Mouse (Mus musculus) cortical plate, adult 2 months (tissue): ENCODE data around the gene Hist1h3h. TPM values are rescaled to one million over a fixed set of nuclear protein-coding genes. Genes with fewer than 3 reads are reported as not detected.
A peak's percentile ranks its signal among the peaks of the same experiment; 100 is the strongest.
"Not testable (repeated sequence)": the region's sequence is repeated elsewhere in the genome, so short reads cannot be mapped to it uniquely, and the experiment has no call there.

Experiments used
- H3K27ac ChIP-seq: fragments of 200-500 bp; 2 replicates; pipeline ENCODE4 v1.5.1; 2012; ENCODE audit warnings: low read length, control low read depth, inconsistent platforms; ENCODE audit not compliant: insufficient read depth
- H3K4me1 ChIP-seq: fragments of 200-500 bp; 2 replicates; pipeline ENCODE4 v1.6.1; 2011; ENCODE audit warnings: low read length; ENCODE audit not compliant: control insufficient read depth, insufficient read depth
- H3K4me3 ChIP-seq: fragments of 200-500 bp; 2 replicates; pipeline ENCODE4 v1.5.1; 2011; ENCODE audit warnings: mild to moderate bottlenecking, low read length, control low read depth; ENCODE audit not compliant: insufficient read depth
- CTCF ChIP-seq: fragments of 200-500 bp; IDR thresholded peaks from 2 replicates; pipeline ENCODE4 v1.5.1; 2011; ENCODE audit warnings: mild to moderate bottlenecking, control low read depth, low read length; ENCODE audit not compliant: insufficient read depth; ENCODE audit errors: extremely low read depth
- POLR2A ChIP-seq: fragments of 200-500 bp; IDR thresholded peaks from 2 replicates; pipeline ENCODE4 v1.6.1; 2011; ENCODE audit warnings: mild to moderate bottlenecking, low read length, control low read depth; ENCODE audit not compliant: insufficient read depth; ENCODE audit errors: extremely low read depth
- polyA plus RNA-seq: library from polyadenylated mRNA; depleted of rRNA; stranded (reverse); fragments of >200 nt; gene quantifications from 2 replicates; pipeline ENCODE4 v1.2.3, GENCODE M21; 2012

Hist1h3h gene
- polyA plus RNA-seq, 1 experiment = 3.1 TPM

GRCm38 (mm10) chr13:21729544-21729943 is 12.1 kb downstream of the Hist1h3h start:
- Histone ChIP-seq H3K4me3 (no peak overlapping the region), H3K27ac (no peak overlapping the region), H3K4me1 (no peaks in the 10 kb centered on the region; the same call in 1 of the 2 replicates)
- TF ChIP-seq POLR2A (no peak), CTCF (no peak)

GRCm38 (mm10) chr13:21733466-21733865 is 16.0 kb downstream of the Hist1h3h start:
- no peak overlapping the region for H3K4me3 ChIP-seq
- no peaks in the 10 kb centered on the region; the same call in 1 of the 2 replicates for H3K4me1 ChIP-seq
- no peak overlapping the region for H3K27ac ChIP-seq
- TF ChIP-seq POLR2A = no peak
- no peak for TF ChIP-seq CTCF

GRCm38 (mm10) chr13:21734010-21734905 is 16.8 kb downstream of the Hist1h3h start:
- peak; percentile 81 for TF ChIP-seq CTCF
- no peak for TF ChIP-seq POLR2A
- Histone ChIP-seq H3K4me1 (no peaks in the 10 kb centered on the region; the same call in 1 of the 2 replicates), H3K4me3 (peak overlapping the region; percentile 51), H3K27ac (no peak overlapping the region)

- not testable (repeated sequence) for H3K4me1 ChIP-seq
- 0 out of 2 replicates have a peak within 1 kb of the TSS, but pooled peaks have one; percentile 9 for H3K27ac ChIP-seq
Observed at GRCm38 (mm10) chr13:21734906-21735767, 17.7 kb downstream of the Hist1h3h start, which contains the start of gene Hist1h4j. TSS of gene Hist1h4j (plus strand) at chr13:21735064.

GRCm38 (mm10) chr13:21745006-21745405 is 27.5 kb downstream of the Hist1h3h start:
- Histone ChIP-seq H3K27ac (no peak overlapping the region), H3K4me3 (no peak overlapping the region), H3K4me1 (peaks cover 2% of the 10 kb centered on the region; the same call in 1 of the 2 replicates)
- no peak for TF ChIP-seq POLR2A
- no peak for TF ChIP-seq CTCF

More at GRCm38 (mm10) chr13:21734906-21735767, 17.7 kb downstream of the Hist1h3h start, which contains the start of gene Hist1h4j:
- TF ChIP-seq POLR2A = peak; percentile 83
- peak within 1 kb of the TSS; percentile 51 for H3K4me3 ChIP-seq

- Histone ChIP-seq H3K27ac (no peak overlapping the region), H3K4me3 (peak overlapping the region; percentile 58), H3K4me1 (peaks cover 2% of the 10 kb centered on the region; the same call in 1 of the 2 replicates)
- no peak for TF ChIP-seq POLR2A
- TF ChIP-seq CTCF = no peak
Observed at GRCm38 (mm10) chr13:21749387-21750158, 32.1 kb downstream of the Hist1h3h start.

- peak; percentile 90 for TF ChIP-seq POLR2A
- not testable (repeated sequence) for H3K27ac ChIP-seq
Observed at GRCm38 (mm10) chr13:21750159-21751017, 32.9 kb downstream of the Hist1h3h start, which contains the start of gene Hist1h4k. TSS of gene Hist1h4k (minus strand) at chr13:21750505.

GRCm38 (mm10) chr13:21751417-21751816 is 34.0 kb downstream of the Hist1h3h start:
- no peak for TF ChIP-seq POLR2A
- no peak for TF ChIP-seq CTCF
- Histone ChIP-seq H3K27ac (no peak overlapping the region), H3K4me3 (no peak overlapping the region), H3K4me1 (peaks cover 2% of the 10 kb centered on the region; the same call in 1 of the 2 replicates)

More at GRCm38 (mm10) chr13:21750159-21751017, 32.9 kb downstream of the Hist1h3h start, which contains the start of gene Hist1h4k:
- peak within 1 kb of the TSS; percentile 58 for H3K4me3 ChIP-seq
- H3K4me1 ChIP-seq = not testable (repeated sequence)
